Mouse (Mus musculus) hindbrain, embryonic 10.5 days (tissue): ENCODE results near the gene Gtf2f1. TPM values are rescaled to one million over a fixed set of nuclear protein-coding genes. Genes with fewer than 3 reads are reported as not detected.
"Not testable (repeated sequence)": the region's sequence is repeated elsewhere in the genome, so short reads cannot be mapped to it uniquely, and the experiment has no call there.

ENCODE experiments used
- DNase-seq: peaks from one replicate; pipeline ENCODE4 v3.0.0-alpha.2; 2017; ENCODE audit warnings: low spot score
- H3K27ac ChIP-seq: fragments of 300-500 bp; sonication (generic); 2 replicates; pipeline ENCODE4 v1.5.1; 2016; ENCODE audit warnings: mild to moderate bottlenecking, moderate library complexity
- H3K27me3 ChIP-seq: fragments of 300-500 bp; sonication (generic); 2 replicates; pipeline ENCODE4 v1.6.1; 2016; ENCODE audit warnings: mild to moderate bottlenecking; ENCODE audit not compliant: poor library complexity, insufficient read depth, severe bottlenecking
- H3K36me3 ChIP-seq: fragments of 300-500 bp; sonication (generic); 2 replicates; pipeline ENCODE4 v1.6.1; 2016; ENCODE audit warnings: mild to moderate bottlenecking, moderate library complexity
- H3K4me1 ChIP-seq: fragments of 300-500 bp; sonication (generic); replicated peaks from 2 replicates; pipeline ENCODE4 v1.6.1; 2016; ENCODE audit warnings: mild to moderate bottlenecking
- H3K4me3 ChIP-seq: fragments of 300-500 bp; sonication (generic); 2 replicates; pipeline ENCODE4 v1.5.1; 2016; ENCODE audit warnings: mild to moderate bottlenecking, moderate library complexity
- H3K9me3 ChIP-seq: fragments of 300-500 bp; sonication (generic); 2 replicates; pipeline ENCODE4 v1.6.1; 2016; ENCODE audit warnings: mild to moderate bottlenecking, moderate library complexity
- WGBS: fragments of 180-500 bp; shearing (Covaris S2); methylation state at CpG from one replicate; pipeline ENCODE4 v1.1.7; 2016; 5-methylcytosine and 5-hydroxymethylcytosine counted together
- polyA plus RNA-seq: library from polyadenylated mRNA; unstranded; fragments of >200 nt; fragmentation: Nextera tagmentation; extraction: Ambion mirVana; gene quantifications from 2 replicates; pipeline ENCODE4 v1.2.1, GENCODE M21; 2016

The Gtf2f1 gene
- 71.0 and 78.3 TPM in 2 replicates for polyA plus RNA-seq

DNA sequence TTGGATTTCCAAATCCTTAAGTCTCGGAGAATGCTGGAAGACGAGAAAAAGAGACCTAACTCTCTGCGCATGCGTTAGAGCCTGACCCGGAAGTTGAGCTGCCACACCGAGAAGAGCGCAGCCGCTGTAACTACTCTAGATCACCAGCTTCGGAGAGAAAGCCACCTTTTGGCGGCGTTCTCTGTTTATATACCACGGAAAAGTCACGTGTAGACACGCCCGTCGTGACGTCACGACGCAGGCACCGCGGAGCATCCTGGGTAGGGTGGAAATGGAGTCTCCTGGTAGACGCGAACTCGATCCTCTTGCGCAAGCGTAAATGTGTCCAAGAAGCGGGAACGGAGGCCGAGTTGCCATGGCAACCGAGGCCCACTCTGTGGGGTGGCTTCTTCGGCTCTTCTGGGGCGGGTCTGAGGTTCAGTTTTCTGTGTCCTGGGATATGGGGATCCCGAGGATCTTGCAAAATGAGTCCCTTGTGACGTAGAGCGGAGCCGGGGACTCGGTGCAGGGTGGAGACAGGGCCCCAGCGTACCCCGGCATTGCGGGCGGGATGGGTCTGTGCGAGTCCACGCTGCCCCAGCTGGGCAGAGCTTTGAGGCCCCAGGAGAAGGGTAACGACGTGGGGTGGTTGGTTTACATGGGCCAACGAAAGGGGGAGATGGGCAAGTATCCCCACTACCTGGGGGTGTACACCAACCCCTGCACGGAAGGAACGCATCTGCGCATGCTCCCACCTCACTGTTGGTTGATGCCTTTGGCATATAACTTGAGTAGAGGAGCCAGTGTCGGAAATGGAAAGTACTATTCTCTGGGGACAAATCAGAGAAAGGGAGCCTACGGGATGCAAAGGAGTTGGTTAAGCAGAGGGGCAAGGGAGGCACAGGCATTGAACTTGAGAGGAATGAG, at the start of gene Gtf2f1, which contains the start of gene Gm17949:
Gtf2f1 (minus strand) TSS at position 53 of the 906 bp plus-strand sequence.
Gm17949 (plus strand) TSS at position 234 of the 906 bp plus-strand sequence.
- peak; percentile 98 for DNase-seq
- Histone ChIP-seq H3K36me3 (peaks cover 31% of the 10 kb centered on the region), H3K4me1 (peaks cover 23% of the 10 kb centered on the region), H3K27me3 (no peaks in the 10 kb centered on the region), H3K4me3 (peak within 1 kb of the TSS; percentile 78), H3K27ac (peak within 1 kb of the TSS; percentile 97), H3K9me3 (no peaks in the 10 kb centered on the region)
- under 1% methylated on average over 51 of the region's 51 CpGs for WGBS

DNA sequence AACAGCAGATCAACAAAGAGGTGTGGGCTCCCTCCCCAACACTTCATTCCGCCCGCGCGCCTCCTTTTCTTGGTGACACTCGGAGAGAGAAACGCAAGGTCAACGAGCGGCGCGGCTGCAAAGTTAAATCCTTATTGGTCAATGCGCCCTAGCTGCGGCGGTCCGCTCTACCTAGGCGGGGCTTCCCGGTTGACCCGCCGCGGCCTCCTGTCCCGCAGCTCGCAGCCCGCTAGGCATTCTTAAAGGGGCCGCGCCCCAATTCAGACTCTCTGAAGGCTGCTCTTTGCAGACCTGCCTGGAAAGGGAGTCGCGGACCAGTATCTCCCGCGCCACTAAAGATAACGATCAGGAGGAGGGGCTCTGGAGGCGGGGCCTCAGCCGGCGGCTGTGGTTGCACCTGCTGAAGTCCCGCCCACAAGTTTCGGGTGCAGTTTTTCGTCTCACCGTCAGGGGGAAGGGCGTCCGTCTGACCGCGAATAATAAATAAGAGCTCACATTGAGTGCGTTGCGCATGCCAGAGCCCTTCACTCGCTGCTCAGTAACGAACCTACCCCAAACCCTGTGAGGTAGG, 49.2 kb upstream of the Gtf2f1 start:
- H3K27ac ChIP-seq, result peak overlapping the region; percentile 91
- under 1% methylated on average over 44 of the region's 44 CpGs for WGBS
- peaks cover 54% of the 10 kb centered on the region for H3K27me3 ChIP-seq
- H3K4me3 ChIP-seq, result peak overlapping the region; percentile 74
- H3K4me1 ChIP-seq, result peaks cover 37% of the 10 kb centered on the region
- peaks cover 17% of the 10 kb centered on the region for H3K36me3 ChIP-seq
- peak; percentile 94 for DNase-seq
- H3K9me3 ChIP-seq, result no peaks in the 10 kb centered on the region

DNA sequence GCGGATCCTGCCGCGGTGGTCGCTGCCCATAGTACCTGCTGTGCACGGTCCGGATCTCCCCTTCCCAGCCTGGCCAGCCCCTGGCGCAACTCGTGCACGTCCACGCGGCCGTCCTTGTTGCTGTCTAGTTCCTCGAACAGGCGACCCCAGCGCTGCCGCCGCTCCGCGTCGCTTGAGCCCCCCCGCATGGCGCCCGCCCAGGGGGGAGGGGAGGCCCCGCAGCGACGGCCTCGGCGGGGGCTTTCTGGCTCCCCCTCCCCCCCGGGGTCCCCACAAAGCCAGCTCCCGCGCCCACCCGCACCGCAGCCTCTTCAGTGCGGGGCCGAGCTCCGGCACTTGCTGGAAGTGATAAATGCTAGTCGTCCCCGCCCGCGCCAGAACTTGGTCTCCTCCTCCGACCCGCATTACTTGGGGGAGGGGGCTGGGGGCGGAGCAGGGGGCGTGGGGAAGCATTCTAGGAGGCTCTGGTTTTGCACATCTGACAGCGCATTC, 48.4 kb upstream of the Gtf2f1 start, which contains the start of gene Slc25a23:
Slc25a23 (minus strand) TSS at position 378 of the 492 bp plus-strand sequence.
- Histone ChIP-seq H3K4me3 (peak within 1 kb of the TSS; percentile 74), H3K36me3 (peaks cover 25% of the 10 kb centered on the region), H3K4me1 (peaks cover 36% of the 10 kb centered on the region), H3K27me3 (peaks cover 46% of the 10 kb centered on the region), H3K9me3 (no peaks in the 10 kb centered on the region), H3K27ac (peak within 1 kb of the TSS; percentile 91)
- peak; percentile 87 for DNase-seq
- under 1% methylated on average over 45 of the region's 45 CpGs for WGBS

DNA sequence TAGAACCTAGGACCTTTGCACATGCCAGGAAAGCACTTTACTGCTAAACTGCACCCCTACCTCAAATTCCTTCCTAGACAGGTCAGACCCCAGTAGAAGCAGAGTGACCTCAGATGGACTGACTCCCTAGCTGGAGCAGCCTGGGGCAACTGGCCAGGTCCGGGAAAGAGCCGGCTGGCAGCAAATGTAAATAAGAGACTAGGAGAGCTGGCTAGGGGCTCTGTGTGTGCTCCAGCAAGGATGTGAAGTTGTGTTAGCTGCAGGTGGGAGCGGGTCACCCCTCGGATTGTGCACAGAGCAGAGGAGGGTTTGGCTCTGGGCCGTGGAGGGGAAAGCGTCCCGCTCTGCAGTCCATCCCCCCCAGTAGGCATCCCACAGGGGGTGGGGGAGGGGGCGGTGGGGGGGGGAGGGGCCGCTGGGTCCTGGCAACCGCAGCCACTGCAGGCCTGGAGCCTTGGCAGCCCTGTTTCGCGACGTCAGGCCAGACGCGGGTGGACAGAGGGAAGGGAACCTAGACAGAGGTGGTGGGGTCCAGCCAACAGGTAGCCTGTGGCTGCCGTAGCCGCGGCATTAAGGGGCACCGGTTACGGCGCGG, 47.9 kb upstream of the Gtf2f1 start, which contains the start of gene Crb3:
Crb3 (plus strand) TSS at position 215 of the 595 bp plus-strand sequence.
- Histone ChIP-seq H3K27ac (peak within 1 kb of the TSS; percentile 91), H3K27me3 (peaks cover 41% of the 10 kb centered on the region), H3K4me1 (peaks cover 36% of the 10 kb centered on the region), H3K4me3 (peak within 1 kb of the TSS; percentile 74), H3K36me3 (peaks cover 31% of the 10 kb centered on the region), H3K9me3 (no peaks in the 10 kb centered on the region)
- DNase-seq, result no peak
- under 1% methylated on average over 19 of the region's 22 CpGs for WGBS

DNA sequence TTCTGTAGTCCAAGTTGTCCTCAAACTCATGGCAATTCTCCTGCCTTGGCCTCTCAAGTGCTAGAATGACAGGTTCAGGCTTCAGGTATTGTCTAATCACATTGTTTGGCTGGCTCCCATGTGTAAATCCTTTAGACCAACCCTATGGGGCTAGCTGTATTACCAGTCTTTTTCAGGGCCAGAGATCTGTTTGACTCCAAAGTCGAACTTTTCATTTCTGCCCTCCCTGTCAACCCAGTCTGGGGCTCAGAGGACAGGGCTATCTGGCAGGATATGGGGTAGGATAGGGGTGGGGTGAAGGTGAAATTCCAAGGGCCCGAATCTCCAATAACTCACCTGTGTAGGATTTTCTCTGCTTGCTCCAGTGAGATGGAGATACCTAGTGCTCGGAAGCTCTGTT, 45.2 kb upstream of the Gtf2f1 start:
- DNase-seq, result no peak
- WGBS, result 87% methylated on average over 3 of the region's 3 CpGs
- Histone ChIP-seq H3K27ac (no peak overlapping the region), H3K27me3 (peaks cover 15% of the 10 kb centered on the region), H3K36me3 (peaks cover 58% of the 10 kb centered on the region), H3K9me3 (no peaks in the 10 kb centered on the region), H3K4me3 (no peak overlapping the region), H3K4me1 (peaks cover 25% of the 10 kb centered on the region)

DNA sequence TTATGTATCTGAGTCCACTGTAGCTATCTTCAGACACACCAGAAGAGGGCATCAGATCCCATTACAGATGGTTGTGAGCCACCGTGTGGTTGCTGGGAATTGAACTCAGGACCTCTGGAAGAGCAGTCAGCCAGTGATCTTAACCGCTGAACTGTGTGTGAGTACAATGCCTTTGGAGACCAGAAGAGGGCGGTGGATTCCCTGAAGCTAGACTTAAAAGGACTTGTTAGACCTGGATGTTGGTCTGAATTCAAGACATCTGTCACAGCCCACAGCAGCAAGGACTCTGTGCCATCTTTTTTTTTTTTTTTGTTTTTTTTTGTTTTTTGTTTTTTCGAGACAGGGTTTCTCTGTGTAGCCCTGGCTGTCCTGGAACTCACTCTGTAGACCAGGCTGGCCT, 40.6 kb upstream of the Gtf2f1 start:
- peaks cover 93% of the 10 kb centered on the region for H3K36me3 ChIP-seq
- 79% methylated on average over 4 of the region's 4 CpGs for WGBS
- not testable (repeated sequence) for DNase-seq

DNA sequence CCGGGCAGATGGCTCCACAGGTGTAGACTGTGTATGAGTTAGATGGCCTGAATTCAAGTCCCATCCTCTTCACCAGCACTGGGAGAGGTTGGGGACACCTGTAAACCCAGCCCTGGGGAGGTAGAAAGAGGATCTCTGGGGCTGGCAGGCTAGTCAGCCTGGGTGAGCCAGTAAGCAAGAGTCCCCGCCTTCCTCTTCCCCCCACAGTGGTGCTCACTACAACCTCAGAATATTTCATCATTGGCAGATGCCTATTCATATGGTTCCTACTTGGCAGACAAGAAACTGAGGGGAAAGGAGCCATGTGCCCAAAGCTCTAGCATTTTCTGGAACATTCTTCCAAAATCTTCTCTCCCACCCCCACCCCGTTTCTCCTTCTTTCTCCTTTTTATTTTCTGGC, 37.7 kb upstream of the Gtf2f1 start:
- Histone ChIP-seq H3K27ac (no peak overlapping the region), H3K4me3 (no peak overlapping the region), H3K27me3 (no peaks in the 10 kb centered on the region), H3K9me3 (no peaks in the 10 kb centered on the region), H3K4me1 (no peaks in the 10 kb centered on the region), H3K36me3 (peaks cover 86% of the 10 kb centered on the region)
- 93% methylated on average over 3 of the region's 3 CpGs for WGBS
- DNase-seq, result no peak

More for the DNA sequence above, 40.6 kb upstream of the Gtf2f1 start:
- H3K27ac ChIP-seq, H3K4me3 ChIP-seq, H3K9me3 ChIP-seq, H3K27me3 ChIP-seq, H3K4me1 ChIP-seq: not testable (repeated sequence)

DNA sequence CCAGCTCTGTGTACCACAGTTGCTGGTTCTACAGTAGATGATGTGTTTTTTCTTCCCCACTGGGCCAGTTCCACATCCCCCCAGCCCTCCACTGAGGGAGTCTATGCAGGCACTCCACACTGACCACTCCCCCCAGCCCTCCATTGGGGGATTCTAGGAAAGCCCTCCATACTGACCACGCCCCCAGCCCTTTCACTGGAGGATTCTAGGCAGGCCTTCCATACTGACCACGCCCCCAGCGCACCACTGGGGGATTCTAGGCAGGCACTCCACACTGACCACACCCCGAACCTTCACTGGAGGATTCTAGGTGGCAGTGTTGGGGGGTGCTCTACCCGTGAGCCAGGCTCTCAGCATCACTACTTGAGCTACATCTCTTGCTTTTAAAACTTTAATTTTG, 36.3 kb upstream of the Gtf2f1 start:
- Histone ChIP-seq H3K4me3 (no peak overlapping the region), H3K9me3 (no peaks in the 10 kb centered on the region), H3K27ac (no peak overlapping the region), H3K4me1 (peaks cover 3% of the 10 kb centered on the region; the same call in 1 of the 2 replicates), H3K36me3 (peaks cover 72% of the 10 kb centered on the region), H3K27me3 (no peaks in the 10 kb centered on the region)
- WGBS, result 29% methylated on average over 5 of the region's 5 CpGs
- DNase-seq, result no peak

DNA sequence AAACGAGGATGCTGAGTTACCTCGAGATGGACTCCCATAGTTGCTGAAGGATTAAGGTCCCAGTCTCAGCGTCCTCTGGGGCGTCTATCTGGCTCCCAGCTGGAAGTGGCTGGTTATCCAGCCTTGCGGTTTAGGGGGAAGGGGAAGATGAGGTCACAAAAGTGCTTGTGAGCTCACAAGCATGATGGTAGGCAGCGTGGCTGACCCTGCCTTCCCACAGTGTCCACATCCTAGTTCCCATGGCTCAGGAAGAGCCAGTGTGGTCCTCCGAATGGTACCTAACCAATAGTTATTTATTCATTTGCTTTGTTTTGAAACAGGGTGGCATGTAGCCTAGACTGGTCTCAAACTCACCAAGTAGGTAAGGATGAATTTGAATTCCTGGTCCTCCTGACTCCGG, 30.5 kb upstream of the Gtf2f1 start, which contains the start of gene Slc25a41:
Slc25a41 (minus strand) TSS at position 101 of the 400 bp plus-strand sequence.
- Histone ChIP-seq H3K9me3 (peaks cover 3% of the 10 kb centered on the region; the same call in 1 of the 2 replicates), H3K36me3 (peaks cover 20% of the 10 kb centered on the region), H3K4me3 (no peak within 1 kb of the TSS), H3K27ac (no peak within 1 kb of the TSS), H3K4me1 (peaks cover 3% of the 10 kb centered on the region; the same call in 1 of the 2 replicates), H3K27me3 (peaks cover 22% of the 10 kb centered on the region)
- WGBS, result 77% methylated on average over 8 of the region's 8 CpGs
- DNase-seq, result no peak

DNA sequence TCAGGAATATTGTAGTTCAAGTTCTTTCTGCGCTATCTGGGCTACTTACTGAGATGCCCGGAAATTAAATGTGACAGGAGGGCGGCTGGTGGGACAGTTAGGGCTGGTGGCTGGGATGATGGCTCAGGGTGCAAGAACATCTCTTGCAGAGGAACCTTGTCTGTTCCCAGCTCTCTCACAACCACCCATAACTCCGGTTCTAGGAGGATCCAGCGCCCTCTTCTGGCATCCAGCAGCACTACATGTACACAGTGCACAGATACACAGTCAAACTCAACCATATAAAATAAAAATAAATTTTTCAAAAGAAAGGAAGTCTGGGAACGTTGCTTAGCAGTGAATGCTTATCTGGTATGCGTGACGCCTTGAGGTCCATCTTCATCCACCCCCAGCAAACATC, 27.9 kb upstream of the Gtf2f1 start:
- Histone ChIP-seq H3K4me3 (no peak overlapping the region), H3K4me1 (peaks cover 3% of the 10 kb centered on the region; the same call in 1 of the 2 replicates)
- WGBS, result 36% methylated on average over 8 of the region's 8 CpGs

DNA sequence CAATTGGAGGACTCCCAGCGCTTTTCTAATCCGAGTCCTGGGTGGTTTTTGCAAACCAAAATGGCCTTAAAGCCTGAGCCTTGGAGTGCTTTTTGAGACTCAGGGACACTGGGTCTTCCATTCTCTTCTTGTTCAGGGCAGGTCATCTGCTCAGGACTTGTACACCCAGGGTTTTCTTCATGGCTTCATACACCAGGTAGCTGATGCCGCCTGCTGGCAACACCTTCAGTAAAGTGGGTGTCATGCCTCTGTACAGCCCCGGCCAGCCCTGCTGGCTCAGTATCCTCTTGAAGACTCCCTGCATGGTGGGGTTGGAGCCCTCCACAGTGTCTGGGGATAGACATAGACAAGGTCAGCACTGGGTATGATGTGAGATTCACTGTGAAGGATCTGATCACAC, 21.8 kb upstream of the Gtf2f1 start:
- DNase-seq, result no peak
- peak overlapping the region; percentile 77 for H3K4me3 ChIP-seq
- peaks cover 7% of the 10 kb centered on the region for H3K27me3 ChIP-seq
- peaks cover 18% of the 10 kb centered on the region for H3K36me3 ChIP-seq
- no peaks in the 10 kb centered on the region for H3K9me3 ChIP-seq
- peaks cover 26% of the 10 kb centered on the region for H3K4me1 ChIP-seq
- 86% methylated on average over 4 of the region's 4 CpGs for WGBS
- peak overlapping the region; percentile 99 for H3K27ac ChIP-seq

More for the DNA sequence above, 27.9 kb upstream of the Gtf2f1 start:
- no peak for DNase-seq
- peaks cover 3% of the 10 kb centered on the region; the same call in 1 of the 2 replicates for H3K9me3 ChIP-seq
- H3K27me3 ChIP-seq, result peaks cover 22% of the 10 kb centered on the region
- H3K27ac ChIP-seq, result no peak overlapping the region
- no peaks in the 10 kb centered on the region for H3K36me3 ChIP-seq

DNA sequence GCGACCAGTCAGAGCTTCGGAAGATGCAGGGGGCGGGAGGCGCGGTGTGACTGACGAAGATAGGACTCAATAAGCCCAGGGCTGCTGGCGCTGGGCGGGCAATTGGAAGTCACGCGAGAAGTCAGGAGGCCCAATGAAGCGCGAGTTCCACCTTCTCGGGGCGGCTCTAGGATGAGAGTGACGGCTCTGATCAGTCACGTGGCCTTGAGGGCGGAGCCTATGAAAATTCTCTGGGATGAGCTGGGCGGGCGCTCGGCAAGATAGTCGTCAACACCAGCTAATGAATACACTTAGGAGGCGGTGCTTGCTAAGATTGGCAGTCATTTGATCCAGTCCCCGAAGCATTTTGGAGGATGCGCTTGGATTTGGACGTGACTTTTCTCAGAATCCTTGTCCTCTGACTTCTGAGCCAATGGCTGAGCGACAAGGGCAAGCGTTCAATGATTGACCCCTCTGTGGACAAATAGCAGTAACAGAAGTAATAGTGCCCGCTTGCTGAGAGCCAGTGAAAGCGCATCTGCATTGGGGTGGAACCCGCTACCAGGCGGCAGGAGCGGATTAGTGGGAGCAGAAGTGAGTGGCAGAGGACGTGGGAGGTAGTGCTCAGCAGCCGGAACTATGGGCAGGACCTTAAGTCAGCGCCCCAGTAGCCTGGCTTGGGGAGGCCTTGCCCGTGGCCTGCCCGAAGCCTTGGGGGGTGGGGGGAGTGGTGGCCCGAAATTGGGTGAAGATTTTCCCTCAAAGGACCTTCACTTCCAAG, 20.8 kb upstream of the Gtf2f1 start:
- Histone ChIP-seq H3K36me3 (peaks cover 28% of the 10 kb centered on the region), H3K9me3 (no peaks in the 10 kb centered on the region), H3K4me3 (peak overlapping the region; percentile 77), H3K27me3 (no peaks in the 10 kb centered on the region), H3K4me1 (peaks cover 26% of the 10 kb centered on the region), H3K27ac (peak overlapping the region; percentile 99)
- peak; percentile 100 for DNase-seq
- WGBS, result under 1% methylated on average over 38 of the region's 38 CpGs
